Mouse (Mus musculus) heart, postnatal 25 days (tissue): ENCODE results near the gene Tgm7. TPM values are rescaled to one million over a fixed set of nuclear protein-coding genes. Genes with fewer than 3 reads are reported as not detected.

Experiments
- DNase-seq: peaks from one replicate; pipeline ENCODE4 v3.0.0; 2022; ENCODE audit warnings: low spot score
- intact Hi-C: fragments of 180-260 bp; cut with DNase I; formaldehyde crosslinking; loops from one replicate; pipeline ENCODE4 v1.15.1; 2025
- total RNA-seq, 2 experiments: library from RNA; stranded (reverse); gene quantifications; 2 replicates each; pipeline ENCODE4 v1.2.3; 2021

Tgm7 gene
- total RNA-seq, 2 experiments from 2014 or later = not detected

- no peak for DNase-seq
- intact Hi-C loops = no loop called here
These were observed 24.0 kb downstream of the Tgm7 start, which contains the start of gene Tgm5 for GRCm38 (mm10) chr2:121085480-121086185. TSS of gene Tgm5 (minus strand) at chr2:121085841.

- intact Hi-C loops = no loop called here
- no peak for DNase-seq
These were observed 27.0 kb downstream of the Tgm7 start for GRCm38 (mm10) chr2:121082626-121083025.

- no peak for DNase-seq
- intact Hi-C loops = no loop called here
These were observed 34.8 kb downstream of the Tgm7 start for GRCm38 (mm10) chr2:121074747-121075146.

- intact Hi-C loops = no loop called here
- no peak for DNase-seq
These were observed 37.7 kb downstream of the Tgm7 start for GRCm38 (mm10) chr2:121071871-121072270.

DNA sequence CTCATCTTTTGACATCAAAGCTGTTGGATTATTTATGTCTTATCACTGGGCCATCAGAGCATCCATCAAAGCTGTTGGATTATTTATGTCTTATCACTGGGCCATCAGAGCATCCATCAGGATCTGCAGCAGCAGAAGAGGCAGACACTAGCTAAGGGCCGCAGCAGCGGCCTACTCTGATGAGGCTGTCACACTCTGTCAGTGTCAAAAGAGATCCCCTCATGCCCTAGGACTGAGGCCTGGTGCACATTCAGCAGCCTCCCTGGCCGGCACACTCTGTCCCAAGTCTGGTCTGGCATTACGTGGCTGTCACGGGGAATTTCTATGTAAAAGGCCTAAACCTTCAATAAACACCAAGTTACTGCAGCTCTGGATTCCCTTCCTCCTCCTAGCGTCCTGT, 40.1 kb downstream of the Tgm7 start:
- no peak for DNase-seq
- intact Hi-C loops = no loop called here

- no peak for DNase-seq
- intact Hi-C loops = no loop called here
These were observed 42.5 kb downstream of the Tgm7 start for GRCm38 (mm10) chr2:121067116-121067515.

DNA sequence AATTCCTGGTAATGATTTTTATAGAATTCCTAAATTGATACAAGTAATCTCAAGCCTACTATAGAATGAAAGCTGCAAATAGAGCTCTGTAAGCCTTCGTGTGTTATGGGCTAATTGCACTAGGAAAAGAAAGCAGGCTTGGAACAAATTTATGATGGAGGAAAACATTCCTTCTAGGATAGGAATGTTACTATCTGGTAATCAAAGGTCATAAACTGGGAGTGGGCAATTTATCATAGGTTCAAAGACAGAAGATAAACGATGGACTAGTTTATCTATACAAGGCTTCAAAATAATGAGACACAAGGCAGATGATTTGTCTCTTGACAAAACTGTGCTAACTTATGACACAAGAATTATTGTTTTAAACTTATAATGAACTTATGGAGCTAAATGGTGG, 48.3 kb downstream of the Tgm7 start:
- intact Hi-C loops = no loop called here
- DNase-seq = no peak

DNA sequence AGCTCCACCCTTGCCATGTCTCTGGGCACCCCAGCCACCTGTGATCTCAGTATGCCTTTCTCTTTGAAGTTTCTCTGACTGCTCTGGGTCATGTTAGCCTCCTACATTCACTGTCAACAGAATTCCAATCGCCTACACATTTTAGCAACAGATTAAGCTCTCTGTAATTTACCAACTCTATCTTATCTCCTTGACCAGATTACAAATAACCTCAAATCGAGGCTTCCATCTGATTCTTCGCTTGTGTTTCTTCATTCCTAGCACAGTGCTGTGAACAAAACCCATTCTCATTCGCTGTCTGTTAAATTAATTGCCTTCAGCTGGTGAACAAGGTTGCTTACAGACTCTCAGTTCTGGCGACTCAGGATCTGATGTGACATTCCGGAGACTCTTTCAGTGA, 51.6 kb downstream of the Tgm7 start:
- DNase-seq = no peak
- intact Hi-C loops = no loop called here

DNA sequence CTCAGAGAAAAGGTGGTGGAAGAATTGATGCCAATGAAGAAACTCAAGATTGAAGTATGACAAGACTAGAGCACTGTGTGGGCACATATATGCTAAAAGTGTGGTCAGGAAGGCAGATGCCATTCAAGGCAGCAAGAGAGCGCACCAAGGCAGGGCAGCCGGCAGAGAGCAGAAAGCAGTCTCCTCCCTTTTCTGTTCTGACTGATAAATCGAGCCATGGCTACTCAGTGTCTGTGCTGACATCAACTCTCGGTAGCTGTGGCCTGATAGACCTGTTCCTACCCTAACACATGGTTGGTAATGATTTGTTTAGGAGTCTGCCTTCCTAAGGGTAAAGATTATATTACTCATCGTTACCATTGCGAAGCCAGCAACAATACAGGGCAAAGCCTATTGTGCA, 53.7 kb downstream of the Tgm7 start:
- DNase-seq = no peak
- intact Hi-C loops = no loop called here

DNA sequence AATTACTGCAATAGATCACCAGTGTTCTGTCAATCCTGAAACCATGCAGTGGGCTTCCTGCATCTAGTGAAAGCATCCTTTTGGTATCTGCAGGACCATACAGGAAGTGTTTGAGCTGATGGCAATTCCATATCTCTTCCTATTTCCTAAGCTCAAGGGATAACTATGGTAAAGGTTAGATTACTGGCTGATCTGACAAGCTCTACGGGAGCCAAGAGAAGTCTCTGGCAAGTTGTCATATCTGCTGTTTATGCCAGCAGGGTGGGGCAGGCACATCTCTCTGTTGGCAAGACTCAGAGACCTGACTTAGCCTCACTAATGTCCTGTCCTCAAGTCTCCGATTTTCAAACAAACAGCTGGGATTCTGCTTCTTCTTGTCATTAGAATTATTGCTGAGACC, 55.5 kb downstream of the Tgm7 start:
- no peak for DNase-seq
- intact Hi-C loops = no loop called here

- DNase-seq = no peak
- intact Hi-C loops = no loop called here
These were observed 57.4 kb downstream of the Tgm7 start for GRCm38 (mm10) chr2:121052176-121052575.

GRCm38 (mm10) chr2:121045653-121046052, 63.9 kb downstream of the Tgm7 start:
- no peak for DNase-seq
- intact Hi-C loops = loop anchor here (10.0 kb wide), 1 partner anchor 349 kb away; no protein-coding TSS in a partner anchor

Other genes starting within 250 kb of the Tgm7 start
- 10 to 100 TPM; 21.6 to 22.1 TPM for gene Ubr1, start 139.1 kb downstream of the Tgm7 start, total RNA-seq
- gene Tmem62, start 132.8 kb downstream of the Tgm7 start, total RNA-seq = 1 to 10 TPM; 3.5 to 4.9 TPM
- gene Ccndbp1, start 101.4 kb downstream of the Tgm7 start, total RNA-seq = 10 to 100 TPM; 27.9 to 33.7 TPM
- gene Epb42, start 72.7 kb downstream of the Tgm7 start, total RNA-seq = under 1 TPM; 0.21 to 0.95 TPM
- gene Tgm5, start 24.0 kb downstream of the Tgm7 start, total RNA-seq = not detected
- gene Adal, start 30.6 kb upstream of the Tgm7 start, total RNA-seq = 1 to 10 TPM; 8.0 to 9.9 TPM
- 1 to 10 TPM; 9.5 to 9.7 TPM for gene Lcmt2, start 30.9 kb upstream of the Tgm7 start, total RNA-seq
- 10 to 100 TPM; 11.4 to 17.6 TPM for gene Tubgcp4, start 60.9 kb upstream of the Tgm7 start, total RNA-seq
- 1 to 10 TPM; 6.6 to 8.2 TPM for gene Zscan29, start 61.3 kb upstream of the Tgm7 start, total RNA-seq
- 10 to 100 TPM; 28.4 to 28.9 TPM for gene Trp53bp1, start 161.6 kb upstream of the Tgm7 start, total RNA-seq
- 1 to 10 TPM; 4.5 to 5.1 TPM for gene Map1a, start 179.8 kb upstream of the Tgm7 start, total RNA-seq
- gene Ppip5k1, start 245.6 kb upstream of the Tgm7 start, total RNA-seq = 10 to 100 TPM; 48.0 to 50.5 TPM
- 1 to 10 TPM; 1.3 to 2.4 TPM for gene Ckmt1, start 247.9 kb upstream of the Tgm7 start, total RNA-seq